Mouse (Mus musculus) brain, adult 2 months (tissue): Measurements from ENCODE around the gene Lrrtm3.

ENCODE experiments used
- DNase-seq: peaks from one replicate; pipeline ENCODE4 v3.0.0; 2011; ENCODE audit warnings: low read depth, low spot score

Gene Lrrtm3

DNA sequence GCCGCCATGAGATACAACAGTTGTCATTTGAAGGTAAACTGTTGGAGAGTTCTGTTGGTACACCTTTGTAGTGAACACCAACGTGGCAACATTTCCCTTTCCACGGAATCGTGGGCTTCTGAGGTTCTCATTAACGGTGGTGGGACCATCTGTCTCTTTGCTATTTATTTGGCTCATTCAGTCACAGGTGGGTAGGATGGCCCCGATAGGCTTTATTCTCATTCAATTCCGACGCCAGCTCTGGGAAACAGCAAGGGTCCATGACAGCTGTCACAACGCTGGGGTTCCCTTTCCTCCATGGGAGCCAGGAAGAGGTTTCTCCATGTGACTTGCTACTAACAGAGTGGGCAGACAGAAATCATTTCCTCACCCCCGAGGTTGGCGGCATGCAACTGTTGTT, 48.2 kb downstream of the Lrrtm3 start:
- peak; percentile 95 for DNase-seq

GRCm38 (mm10) chr10:64041218-64041617, 48.9 kb downstream of the Lrrtm3 start:
- DNase-seq, result peak; percentile 68

GRCm38 (mm10) chr10:64039760-64040535, 50.1 kb downstream of the Lrrtm3 start:
- peak; percentile 93 for DNase-seq

GRCm38 (mm10) chr10:64030901-64031300, 59.2 kb downstream of the Lrrtm3 start:
- peak; percentile 68 for DNase-seq

- peak; percentile 92 for DNase-seq
These were observed 66.7 kb downstream of the Lrrtm3 start for GRCm38 (mm10) chr10:64023340-64023739.

DNA sequence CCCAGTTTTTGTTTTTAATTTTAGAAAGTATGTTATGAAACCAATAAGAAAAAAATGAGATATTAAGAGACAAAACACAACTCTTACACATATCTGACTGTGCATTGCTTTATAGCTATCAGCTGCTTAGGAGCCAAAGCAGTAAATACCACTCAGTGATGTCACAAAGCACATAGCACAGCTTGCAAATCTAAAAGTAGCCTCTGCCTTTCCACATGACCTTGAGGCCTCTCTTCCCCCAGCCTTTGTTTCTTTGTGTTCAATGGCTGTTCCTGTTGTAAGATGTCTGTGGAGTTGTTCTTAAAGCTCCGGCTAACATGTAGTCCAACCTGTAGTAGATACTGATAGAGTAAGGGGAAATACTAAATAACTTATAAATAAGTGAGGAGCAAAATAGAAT, 69.7 kb downstream of the Lrrtm3 start:
- no peak for DNase-seq

DNA sequence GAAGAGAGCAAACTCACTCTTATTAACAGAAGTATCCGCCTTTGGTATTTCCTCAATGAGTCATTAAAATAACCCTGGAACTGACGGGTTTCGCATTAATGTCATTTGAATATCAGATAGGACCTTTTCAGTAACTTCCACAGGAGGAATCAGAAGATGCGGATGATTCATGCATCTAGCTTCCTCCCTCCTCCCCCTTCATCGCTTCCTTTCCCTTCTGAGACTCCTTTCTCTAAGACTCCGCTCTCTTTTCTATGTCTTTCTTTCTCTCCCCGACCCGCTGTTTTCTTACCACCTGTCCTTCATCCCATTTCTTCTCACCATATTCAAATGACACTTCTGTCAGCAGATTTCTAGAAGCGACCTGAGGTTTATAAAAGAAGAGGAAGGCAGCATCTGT, 88.1 kb downstream of the Lrrtm3 start:
- DNase-seq, result peak; percentile 74

- no peak for DNase-seq
These were observed 88.5 kb downstream of the Lrrtm3 start for GRCm38 (mm10) chr10:64001531-64001930.

DNA sequence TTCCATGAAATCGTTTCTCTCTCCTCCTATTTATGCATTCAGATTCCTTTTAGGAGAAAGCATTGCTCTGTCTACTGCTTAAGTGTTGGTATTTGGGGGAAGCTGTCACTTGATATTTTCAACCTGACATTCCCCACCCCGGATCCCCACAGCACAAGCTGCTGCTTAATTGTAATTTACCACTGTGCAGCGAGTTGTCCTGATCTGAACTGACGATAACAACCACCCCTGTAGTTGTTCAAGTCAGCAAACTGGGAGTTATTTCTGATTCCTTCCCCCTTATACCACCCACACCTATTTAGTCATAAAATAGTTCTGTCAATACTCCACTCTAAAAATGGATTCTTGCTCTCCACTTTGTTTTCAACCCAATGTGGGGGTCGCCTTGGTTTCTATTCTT, 95.8 kb downstream of the Lrrtm3 start:
- peak; percentile 83 for DNase-seq

DNA sequence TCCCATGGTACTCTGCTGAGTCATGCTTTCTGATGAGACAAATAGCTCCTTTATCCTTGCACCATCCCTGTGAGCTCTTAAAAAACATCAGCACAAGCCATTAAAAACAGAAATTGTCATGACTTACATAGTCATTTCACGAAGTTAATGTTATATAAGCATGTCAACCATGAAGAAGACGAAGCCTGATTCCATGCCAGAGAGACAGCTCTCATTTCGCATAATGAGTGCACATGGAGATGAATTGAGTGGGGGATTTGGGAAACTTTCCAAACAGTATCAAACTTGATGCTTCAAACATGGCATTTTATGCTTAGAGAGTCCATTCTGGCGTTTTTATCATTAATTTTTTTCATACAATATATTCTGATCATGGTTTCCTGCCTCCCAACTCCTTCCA, 104.5 kb downstream of the Lrrtm3 start:
- peak; percentile 50 for DNase-seq

DNA sequence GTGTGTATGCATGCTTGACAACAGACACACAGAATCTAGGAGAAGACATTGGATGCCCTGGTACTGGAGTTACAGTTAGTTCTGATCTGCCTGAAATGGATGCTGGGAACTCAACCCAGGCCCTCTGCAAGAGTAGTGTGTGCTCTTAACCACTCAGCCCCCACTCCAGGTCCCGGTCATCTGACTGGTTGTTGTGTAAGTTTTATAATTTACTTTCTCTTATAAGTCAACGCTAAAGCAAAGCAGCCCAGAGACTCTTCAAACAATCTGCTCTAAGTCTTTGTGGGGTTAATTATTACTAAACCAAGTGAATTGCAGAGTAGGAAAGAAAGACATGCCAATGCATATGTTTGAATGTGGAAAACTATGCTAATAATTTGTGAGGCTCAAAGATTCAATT, 110.7 kb downstream of the Lrrtm3 start:
- DNase-seq, result no peak

- DNase-seq, result no peak
These were observed 111.1 kb downstream of the Lrrtm3 start for GRCm38 (mm10) chr10:63978969-63979368.

DNA sequence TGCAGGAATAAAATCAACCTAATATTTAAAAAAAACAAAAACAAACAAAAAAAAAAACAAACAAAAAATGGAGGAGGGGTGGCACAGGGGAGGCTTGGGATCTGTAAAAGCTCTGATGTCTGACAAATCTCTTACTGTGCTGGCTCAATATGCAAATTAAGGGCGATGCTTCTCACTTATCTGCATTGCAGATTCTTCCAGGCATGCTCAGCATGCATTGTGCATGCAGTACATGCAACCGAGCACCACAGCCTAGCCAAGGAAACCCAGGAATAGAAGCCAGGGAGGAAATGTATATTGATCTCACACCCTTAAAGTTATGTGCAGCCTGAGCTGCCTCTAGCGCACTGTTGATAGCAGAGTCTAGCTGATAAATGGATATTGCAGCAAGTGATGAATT, 111.5 kb downstream of the Lrrtm3 start:
- peak; percentile 37 for DNase-seq

DNA sequence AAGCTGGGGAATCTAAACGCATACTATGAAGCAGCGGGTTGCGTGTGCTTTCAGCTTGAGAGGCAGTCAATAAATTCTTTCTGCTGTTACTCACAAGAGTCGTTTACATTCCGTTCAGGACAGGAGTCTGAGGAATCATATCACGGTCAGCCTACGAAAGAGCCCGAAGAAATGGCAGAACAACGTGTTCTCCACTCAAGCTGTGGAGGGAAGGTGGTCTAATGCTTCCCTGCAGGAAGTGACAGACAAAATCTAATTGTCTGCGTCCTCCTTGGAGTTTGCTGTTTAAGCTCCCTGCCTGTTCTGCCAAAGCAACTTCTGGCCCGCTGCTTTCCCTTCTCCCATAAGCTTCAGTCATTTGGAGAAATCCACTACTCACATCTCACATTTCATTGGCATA, 112.0 kb downstream of the Lrrtm3 start:
- no peak for DNase-seq

DNA sequence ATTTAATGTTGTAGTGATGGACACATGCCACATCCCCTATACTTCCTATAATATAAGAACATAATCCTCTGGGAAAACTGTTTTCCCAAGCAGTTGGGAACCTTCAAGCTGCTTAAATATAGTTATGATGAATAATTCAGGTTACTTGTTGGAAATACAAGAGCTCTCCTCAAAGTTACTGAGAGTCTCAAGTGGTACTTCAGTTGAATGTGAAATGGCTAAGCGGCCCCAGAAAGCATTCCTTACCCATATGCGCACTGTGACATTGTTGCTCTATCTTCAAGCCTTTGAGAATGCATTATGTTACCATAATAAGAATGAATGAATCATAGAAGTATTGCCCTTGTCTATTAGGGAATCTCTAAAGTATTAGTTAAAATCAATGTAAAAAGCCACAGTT, 117.8 kb downstream of the Lrrtm3 start:
- no peak for DNase-seq

DNA sequence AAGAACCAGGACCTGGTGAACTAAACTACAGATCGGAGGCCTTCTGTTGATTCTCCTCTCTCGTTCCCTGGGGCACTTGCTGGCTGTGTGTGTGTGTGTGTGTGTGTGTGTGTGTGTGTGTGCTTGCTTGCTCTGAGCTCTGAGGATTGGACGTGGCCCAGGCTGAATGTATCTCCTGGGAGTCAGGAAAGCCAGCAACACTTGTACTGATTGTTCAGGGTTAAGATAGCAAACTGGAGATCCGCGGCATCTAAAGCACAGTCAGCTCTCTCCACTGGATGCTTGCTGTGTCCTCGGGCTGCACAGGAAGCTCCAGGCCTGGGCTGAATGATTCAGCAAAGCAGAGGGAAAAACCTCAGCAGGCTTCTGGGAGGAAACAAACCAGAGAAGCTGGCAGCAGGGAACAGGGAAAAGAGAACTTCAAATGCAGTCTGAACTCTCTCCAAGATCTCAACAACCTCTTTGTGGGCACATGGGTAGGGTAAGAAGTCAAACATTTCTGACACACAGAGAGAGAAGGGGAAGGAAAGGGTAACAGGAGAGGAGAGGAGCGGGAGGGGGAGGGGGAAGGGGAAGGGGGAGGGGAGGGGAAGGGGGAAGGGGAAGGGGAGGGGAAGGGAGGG, 135.7 kb downstream of the Lrrtm3 start:
- DNase-seq, result peak; percentile 85

- DNase-seq, result no peak
These were observed 138.6 kb downstream of the Lrrtm3 start for GRCm38 (mm10) chr10:63951481-63951880.

GRCm38 (mm10) chr10:63950867-63951266, 139.2 kb downstream of the Lrrtm3 start:
- peak; percentile 41 for DNase-seq

GRCm38 (mm10) chr10:63947266-63947665, 142.8 kb downstream of the Lrrtm3 start:
- peak; percentile 89 for DNase-seq

DNA sequence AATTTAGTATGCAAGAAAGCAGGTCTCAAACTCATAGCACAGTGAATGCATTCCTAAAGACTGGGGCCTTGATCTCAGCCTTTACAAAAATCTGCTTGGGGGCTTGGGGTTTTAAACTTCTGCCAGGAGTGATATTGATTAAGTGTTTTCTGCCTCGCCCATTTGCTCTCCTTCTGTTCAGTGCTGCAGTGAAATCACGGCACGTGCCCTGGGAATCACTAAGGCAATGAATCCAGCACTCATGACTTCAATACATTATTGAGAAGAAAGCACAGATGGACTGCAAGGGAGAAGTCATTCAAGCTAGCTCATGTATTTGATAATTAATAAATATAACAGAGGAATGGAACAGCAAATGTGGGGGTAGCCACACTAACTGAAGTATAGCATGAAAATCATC, 144.5 kb downstream of the Lrrtm3 start:
- DNase-seq, result no peak

DNA sequence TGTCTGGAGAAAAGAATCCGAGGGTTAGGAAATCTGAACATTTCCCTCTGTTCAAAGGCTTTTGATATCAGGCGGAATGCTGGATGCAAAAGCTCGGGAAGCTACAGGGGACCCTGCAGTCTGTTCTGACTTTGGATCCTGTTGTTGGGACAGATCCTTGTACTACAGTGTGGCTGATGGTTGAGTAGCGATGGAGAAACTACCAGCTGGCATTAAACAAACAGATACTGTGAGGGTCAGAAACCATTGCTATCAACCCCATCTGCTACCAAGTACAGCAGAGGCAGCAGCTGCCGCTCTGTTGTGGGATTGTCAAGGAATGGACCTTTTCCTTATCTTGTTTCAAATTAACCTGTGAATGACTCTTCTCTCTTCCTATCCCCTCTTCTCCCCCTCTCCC, 156.1 kb downstream of the Lrrtm3 start:
- DNase-seq, result peak; percentile 72

DNA sequence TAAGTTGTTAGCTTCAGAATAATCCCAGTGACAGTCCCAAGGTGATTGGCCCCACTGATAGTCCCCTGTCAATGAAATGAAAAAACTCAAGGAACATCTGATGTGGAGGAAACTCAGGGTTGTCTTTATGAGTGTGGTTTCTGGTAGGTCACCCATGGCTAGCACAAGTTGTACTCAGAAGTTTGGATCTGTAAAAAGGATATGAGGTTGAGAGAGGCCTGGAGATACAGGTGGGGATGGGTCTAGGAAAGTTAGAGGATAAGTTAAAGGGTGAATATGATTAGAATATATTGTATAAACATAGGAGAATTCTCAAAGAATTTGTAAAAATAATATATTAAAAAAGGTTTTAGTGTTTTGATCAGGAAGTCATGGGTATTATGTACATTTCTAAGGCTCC, 162.7 kb downstream of the Lrrtm3 start, which contains the start of gene Gm10118:
Gm10118 (minus strand) TSS at position 101 of the 400 bp plus-strand sequence.
- DNase-seq, result no peak

DNA sequence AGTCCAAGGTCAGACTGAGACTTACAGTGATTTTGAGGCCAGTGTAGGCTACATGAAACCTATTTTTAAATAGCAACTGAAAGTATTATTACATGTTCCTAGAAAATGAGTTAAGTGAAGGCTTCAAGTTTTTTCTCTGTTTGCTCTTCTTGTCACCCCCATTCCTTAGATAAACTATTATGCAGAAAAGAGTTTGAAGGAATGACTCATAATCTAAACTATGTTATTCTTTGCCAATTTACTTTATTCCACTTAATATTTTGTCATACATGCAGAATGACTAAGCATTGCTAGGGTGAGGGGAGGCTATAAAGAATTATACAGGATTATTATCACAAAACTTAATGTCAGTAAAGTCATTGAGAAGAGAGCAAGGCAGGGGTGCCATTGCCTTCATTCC, 181.2 kb downstream of the Lrrtm3 start:
- no peak for DNase-seq
